Comparison of ENCODE assay signal across 8 mouse cellular contexts in the genomic region with DNA sequence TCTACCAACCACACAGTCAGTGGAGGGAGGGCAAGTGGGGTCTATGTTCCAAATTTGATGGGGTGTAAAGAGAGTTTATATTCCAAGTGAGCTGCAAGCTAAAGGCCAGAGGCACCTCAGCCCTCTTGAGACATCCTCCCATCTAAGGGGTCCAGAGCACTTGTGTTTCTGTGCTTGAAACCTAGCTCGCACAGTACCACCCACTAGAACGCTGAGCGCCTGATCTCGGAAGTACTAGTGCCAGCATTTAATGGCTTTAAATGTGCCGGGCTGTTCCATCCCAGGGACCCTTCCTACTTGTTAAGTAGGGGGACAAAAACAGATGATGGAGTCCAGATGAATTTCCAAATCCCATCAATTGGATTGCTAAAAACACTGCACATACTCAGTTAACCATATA. TPM values are rescaled to one million over a fixed set of nuclear protein-coding genes. Genes with fewer than 3 reads are reported as not detected.
A peak's percentile ranks its signal among the peaks of the same experiment; 100 is the strongest.
DNase-seq lines count a peak whose midpoint lies in the region; ATAC-seq lines count a peak whose summit lies in the region.

No protein-coding gene starts in this region.

- peaks cover 64% of the 10 kb centered on the region for H3K4me1 ChIP-seq in heart, embryonic 10.5 days
- peaks cover 36% of the 10 kb centered on the region for H3K4me1 ChIP-seq in neural tube, embryonic 11.5 days (ENCODE audit: control insufficient read depth, insufficient read depth, low read length)
- peaks cover 60% of the 10 kb centered on the region for H3K4me1 ChIP-seq in limb, embryonic 15.5 days

- peak overlapping the region; percentile 91 for H3K4me3 ChIP-seq in heart, embryonic 10.5 days
- H3K4me3 ChIP-seq in neural tube, embryonic 11.5 days (ENCODE audit: low read depth, low read length), result peak overlapping the region; percentile 90; the same call in 1 of the 2 replicates
- H3K4me3 ChIP-seq in limb, embryonic 15.5 days, result peak overlapping the region; percentile 89

- DNase-seq in heart, embryonic 10.5 days (ENCODE audit: low spot score), result no peak
- DNase-seq in heart, postnatal 36 days, result no peak
- DNase-seq in neural tube, embryonic 11.5 days (ENCODE audit: low spot score), result no peak
- no peak for DNase-seq in neural tube, embryonic 10.5 days (ENCODE audit: extremely low spot score, low spot score)
- no peak for DNase-seq in frontal cortex, postnatal 25 days (ENCODE audit: low spot score in 2 of 2)
- DNase-seq in adrenal gland, postnatal 14 days, result no peak
- no peak for DNase-seq in thymus, postnatal 4 days

- no peak for ATAC-seq in neural tube, embryonic 11.5 days (ENCODE audit: insufficient read depth, low FRiP score, low TSS enrichment)
- no peak for ATAC-seq in limb, embryonic 15.5 days (ENCODE audit: insufficient number of reproducible peaks, low FRiP score, low TSS enrichment, low read depth)

- no peaks in the 10 kb centered on the region for H3K9me3 ChIP-seq in heart, embryonic 10.5 days
- H3K9me3 ChIP-seq in neural tube, embryonic 11.5 days (ENCODE audit: control insufficient read depth, low read length), result no peaks in the 10 kb centered on the region
- H3K9me3 ChIP-seq in limb, embryonic 15.5 days, result no peaks in the 10 kb centered on the region

- H3K9ac ChIP-seq in neural tube, embryonic 11.5 days (ENCODE audit: low read length), result 0 out of 2 replicates have a peak overlapping the region, but pooled peaks have one; percentile 8
- no peak overlapping the region for H3K9ac ChIP-seq in limb, embryonic 15.5 days

- H3K4me2 ChIP-seq in neural tube, embryonic 11.5 days (ENCODE audit: low read depth), result peak overlapping the region; percentile 78
- peak overlapping the region; percentile 87 for H3K4me2 ChIP-seq in limb, embryonic 15.5 days

- H3K27me3 ChIP-seq in heart, embryonic 10.5 days (ENCODE audit: insufficient read depth, poor library complexity, severe bottlenecking), result no peaks in the 10 kb centered on the region
- no peaks in the 10 kb centered on the region for H3K27me3 ChIP-seq in neural tube, embryonic 11.5 days (ENCODE audit: control insufficient read depth, insufficient read depth, low read length)
- H3K27me3 ChIP-seq in limb, embryonic 15.5 days, result no peaks in the 10 kb centered on the region

- no peak overlapping the region for H3K27ac ChIP-seq in heart, embryonic 10.5 days
- no peak overlapping the region for H3K27ac ChIP-seq in neural tube, embryonic 11.5 days (ENCODE audit: low read depth, low read length)
- H3K27ac ChIP-seq in limb, embryonic 15.5 days, result no peak overlapping the region

- intact Hi-C loops in heart, postnatal 36 days (cut with DNase I), result loop anchor here (2.0 to 5.0 kb wide), 5 partner anchors 107 to 279 kb away; no protein-coding TSS in a partner anchor

- 57% methylated on average over 5 of the region's 5 CpGs for WGBS in heart, embryonic 10.5 days
- WGBS in neural tube, embryonic 11.5 days, result 58% methylated on average over 5 of the region's 5 CpGs
- 48% methylated on average over 5 of the region's 5 CpGs for WGBS in limb, embryonic 15.5 days

- H3K36me3 ChIP-seq in heart, embryonic 10.5 days, result no peaks in the 10 kb centered on the region
- no peaks in the 10 kb centered on the region for H3K36me3 ChIP-seq in neural tube, embryonic 11.5 days (ENCODE audit: control insufficient read depth, insufficient read depth, low read length)
- H3K36me3 ChIP-seq in limb, embryonic 15.5 days, result no peaks in the 10 kb centered on the region

RNA-seq across cellular contexts. Expression of gene 1700025G04Rik, which starts 1.9 kb away (rescaled TPM):
- 22.3 and 30.0 TPM in 2 replicates for polyA plus RNA-seq in heart, embryonic 10.5 days (2016; fragmentation: Nextera tagmentation; extraction: Ambion mirVana)
- 10 to 100 TPM; 41.2 to 44.2 TPM for total RNA-seq in heart, postnatal 36 days (2021)
- polyA plus RNA-seq in neural tube, embryonic 11.5 days (2014; fragmentation: Nextera tagmentation; extraction: Ambion mirVana), result 37.4 and 40.7 TPM in 2 replicates
- 39.7 and 40.3 TPM in 2 replicates for polyA plus RNA-seq in limb, embryonic 15.5 days (2015; fragmentation: Nextera tagmentation; extraction: Ambion mirVana)
- 91.7 and 92.5 TPM in 2 replicates for total RNA-seq in adrenal gland, postnatal 14 days (2021)
